Mouse (Mus musculus): ENCODE results near the gene Madcam1.
A peak's percentile ranks its signal among the peaks of the same experiment; 100 is the strongest.

DNA sequence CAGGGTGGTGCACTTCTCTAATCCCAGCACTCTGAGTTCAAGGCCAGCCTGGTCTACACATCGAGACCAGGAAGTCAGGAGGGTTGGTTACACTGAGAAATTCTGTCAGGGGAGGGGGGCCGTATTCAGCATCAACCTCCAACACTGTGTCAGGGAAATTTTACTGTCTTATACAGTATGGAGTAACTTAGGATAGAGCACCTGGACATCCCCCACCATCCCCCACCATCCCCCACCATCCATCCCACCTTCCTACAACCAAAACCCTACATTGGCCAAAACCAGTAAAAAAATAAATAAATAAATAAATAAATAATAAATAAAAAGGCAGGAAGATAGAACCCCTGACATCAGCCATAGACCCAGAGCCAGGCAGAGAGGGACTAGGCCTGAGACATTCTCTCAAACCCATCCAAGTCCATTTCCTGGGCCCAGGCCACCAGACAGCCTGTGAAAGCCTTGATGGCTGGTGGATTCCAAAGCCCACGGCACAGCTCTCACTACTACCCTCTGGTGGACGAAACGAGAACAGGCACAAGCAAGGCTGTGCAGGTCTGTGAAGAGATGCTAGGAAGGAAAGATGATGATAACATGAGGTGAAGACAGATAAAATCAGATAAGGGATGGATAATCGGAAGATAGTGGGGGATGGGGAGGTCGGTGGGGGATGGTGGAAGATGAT, 15.1 kb upstream of the Madcam1 start:
- TF ChIP-seq POLR2A (IDR thresholded peaks at IDR 0.05; ENCODE audit: borderline replicate concordance, insufficient read depth, low read length) (no peak), CTCF (IDR thresholded peaks at IDR 0.05; ENCODE audit: borderline replicate concordance, insufficient read depth, low read depth, low read length) (peak; percentile 98)
